ENCODE assay signal across 8 mouse cellular contexts in genomic region chr13:33080356-33080755, GRCm38 (mm10). TPM values are rescaled to one million over a fixed set of nuclear protein-coding genes. Genes with fewer than 3 reads are reported as not detected.
DNase-seq lines count a peak whose midpoint lies in the region; ATAC-seq lines count a peak whose summit lies in the region.

No protein-coding gene starts in this region.

- no peak overlapping the region for H3K4me3 ChIP-seq in kidney, embryonic 14.5 days (ENCODE audit: low read length)
- no peak overlapping the region for H3K4me3 ChIP-seq in hindbrain, embryonic 14.5 days (replicated peaks; ENCODE audit: low read length)

- peak; percentile 16 for DNase-seq in kidney, adult 18-20 months
- peak; percentile 78 for DNase-seq in ZHBTc4 (ENCODE audit: low read depth, low spot score)
- DNase-seq in lung, postnatal 36 days = peak; percentile 75
- DNase-seq in hindbrain, embryonic 14.5 days (ENCODE audit: low spot score) = no peak
- DNase-seq in adrenal gland, adult 8-10 months = no peak
- no peak for DNase-seq in ovary, postnatal 14 days (ENCODE audit: low spot score)

- no peak overlapping the region for H3K4me2 ChIP-seq in kidney, embryonic 14.5 days (replicated peaks; ENCODE audit: low read depth, low read length)
- H3K4me2 ChIP-seq in hindbrain, embryonic 14.5 days (replicated peaks) = no peak overlapping the region

- H3K9ac ChIP-seq in kidney, embryonic 14.5 days (ENCODE audit: low read depth, low read length) = no peak overlapping the region
- no peak overlapping the region for H3K9ac ChIP-seq in hindbrain, embryonic 14.5 days

- H3K9me3 ChIP-seq in kidney, embryonic 14.5 days (ENCODE audit: control insufficient read depth, low read length) = no peaks in the 10 kb centered on the region
- no peaks in the 10 kb centered on the region for H3K9me3 ChIP-seq in hindbrain, embryonic 14.5 days (ENCODE audit: control insufficient read depth, low read length)

- ATAC-seq in kidney, embryonic 14.5 days (ENCODE audit: low FRiP score, low TSS enrichment) = no peak
- ATAC-seq in hematopoietic stem cell, adult 5-6 weeks (replicated peaks in 1 of 2; ENCODE audit: insufficient read depth in 1 of 2, low FRiP score in 2 of 2, low TSS enrichment in 1 of 2, low read depth in 1 of 2, poor library complexity in 2 of 2, severe bottlenecking in 2 of 2) = peak; percentile 41 to 44; a peak in 1 of 4 replicates
- no peak for ATAC-seq in hindbrain, embryonic 14.5 days (ENCODE audit: low FRiP score)

- no peaks in the 10 kb centered on the region for H3K27me3 ChIP-seq in kidney, embryonic 14.5 days (ENCODE audit: control insufficient read depth, insufficient read depth, low read length)
- H3K27me3 ChIP-seq in hindbrain, embryonic 14.5 days (ENCODE audit: control insufficient read depth, insufficient read depth, low read length) = no peaks in the 10 kb centered on the region

- 24% methylated on average over 3 of the region's 3 CpGs for WGBS in kidney, embryonic 14.5 days
- 45% methylated on average over 3 of the region's 3 CpGs for WGBS in hindbrain, embryonic 14.5 days

- H3K4me1 ChIP-seq in kidney, embryonic 14.5 days (ENCODE audit: control insufficient read depth, insufficient read depth, low read length) = no peaks in the 10 kb centered on the region; the same call in 1 of the 2 replicates
- peaks cover 8% of the 10 kb centered on the region for H3K4me1 ChIP-seq in hindbrain, embryonic 14.5 days (replicated peaks; ENCODE audit: control insufficient read depth, insufficient read depth, low read length)

- no peak overlapping the region for H3K27ac ChIP-seq in kidney, embryonic 14.5 days (ENCODE audit: low read depth, low read length)
- H3K27ac ChIP-seq in hindbrain, embryonic 14.5 days = no peak overlapping the region

- no peaks in the 10 kb centered on the region for H3K36me3 ChIP-seq in kidney, embryonic 14.5 days (ENCODE audit: control insufficient read depth, insufficient read depth, low read length)
- no peaks in the 10 kb centered on the region for H3K36me3 ChIP-seq in hindbrain, embryonic 14.5 days (replicated peaks; ENCODE audit: control insufficient read depth, insufficient read depth)

RNA-seq across cellular contexts. Expression of gene Serpinb1b, which starts 2.0 kb away (rescaled TPM):
- polyA plus RNA-seq in kidney, embryonic 14.5 days (2014; fragmentation: Nextera tagmentation; extraction: Ambion mirVana) = not detected in 2 replicates
- total RNA-seq in hematopoietic stem cell, adult 5-6 weeks (2017) = not detected in 2 replicates
- 32.7 and 32.8 TPM in 2 replicates for polyA plus RNA-seq in hindbrain, embryonic 14.5 days (2014; fragmentation: Nextera tagmentation; extraction: Ambion mirVana)
- total RNA-seq in adrenal gland, adult 8-10 months (2022) = under 1 TPM in 2 of 4 experiments, not detected in 2; 0.56 to 0.99 TPM

RNA-seq across cellular contexts. Expression of gene Serpinb9b, which starts 53.1 kb away (rescaled TPM):
- polyA plus RNA-seq in kidney, embryonic 14.5 days (2014; fragmentation: Nextera tagmentation; extraction: Ambion mirVana) = not detected in 2 replicates
- total RNA-seq in hematopoietic stem cell, adult 5-6 weeks (2017) = not detected in 2 replicates
- 0.37 and 0.40 TPM in 2 replicates for polyA plus RNA-seq in hindbrain, embryonic 14.5 days (2014; fragmentation: Nextera tagmentation; extraction: Ambion mirVana)
- total RNA-seq in adrenal gland, adult 8-10 months (2022) = under 1 TPM in 3 of 4 experiments, not detected in 1; 0.15 to 0.41 (median 0.28) TPM

Comparison
In these comparisons a context has a peak if more than half of its experiments do, and no peak if none do; other contexts are left out.
1. DNase-seq: peak in kidney, adult 18-20 months (single experiment), ZHBTc4 (single experiment) and lung, postnatal 36 days (single experiment); none in hindbrain, embryonic 14.5 days (single experiment), adrenal gland, adult 8-10 months (single experiment) and ovary, postnatal 14 days (single experiment).
2. ATAC-seq: peak in hematopoietic stem cell, adult 5-6 weeks (2 of 2); none in kidney, embryonic 14.5 days (single experiment) and hindbrain, embryonic 14.5 days (single experiment).